Mouse (Mus musculus) lung, adult 2 months (tissue): ENCODE results near the gene Boll. TPM values are rescaled to one million over a fixed set of nuclear protein-coding genes. Genes with fewer than 3 reads are reported as not detected.

Source experiments
- DNase-seq: peaks from one replicate; pipeline ENCODE4 v3.0.0; 2022
- H3K4me1 ChIP-seq: fragments of 200-500 bp; 2 replicates; pipeline ENCODE4 v1.6.1; 2011; ENCODE audit warnings: low read length; ENCODE audit not compliant: control insufficient read depth, insufficient read depth
- H3K4me3 ChIP-seq: fragments of 200-500 bp; replicated peaks from 2 replicates; pipeline ENCODE3; 2011; ENCODE audit warnings: low read depth, mild to moderate bottlenecking, control low read depth, low read length; ENCODE audit errors: extremely low read depth
- CTCF ChIP-seq: fragments of 200-500 bp; IDR thresholded peaks from 2 replicates; pipeline ENCODE4 v1.5.1; 2011; ENCODE audit warnings: mild to moderate bottlenecking, low read length, control low read depth; ENCODE audit not compliant: insufficient read depth
- POLR2A ChIP-seq: fragments of 200-500 bp; IDR thresholded peaks from 2 replicates; pipeline ENCODE4 v1.6.1; 2011; ENCODE audit warnings: low read depth, mild to moderate bottlenecking, control low read depth, low read length, borderline replicate concordance; ENCODE audit errors: extremely low read depth
- WGBS: fragments of 180-500 bp; shearing (Covaris S2); methylation state at CpG from one replicate; pipeline ENCODE4 v1.1.7; 2018; 5-methylcytosine and 5-hydroxymethylcytosine counted together
- polyA plus RNA-seq: library from polyadenylated mRNA; depleted of rRNA; stranded (reverse); fragments of >200 nt; gene quantifications from 2 replicates; pipeline ENCODE4 v1.2.3, GENCODE M21; 2012

Boll gene
- polyA plus RNA-seq, 1 experiment, result 0.27 TPM

DNA sequence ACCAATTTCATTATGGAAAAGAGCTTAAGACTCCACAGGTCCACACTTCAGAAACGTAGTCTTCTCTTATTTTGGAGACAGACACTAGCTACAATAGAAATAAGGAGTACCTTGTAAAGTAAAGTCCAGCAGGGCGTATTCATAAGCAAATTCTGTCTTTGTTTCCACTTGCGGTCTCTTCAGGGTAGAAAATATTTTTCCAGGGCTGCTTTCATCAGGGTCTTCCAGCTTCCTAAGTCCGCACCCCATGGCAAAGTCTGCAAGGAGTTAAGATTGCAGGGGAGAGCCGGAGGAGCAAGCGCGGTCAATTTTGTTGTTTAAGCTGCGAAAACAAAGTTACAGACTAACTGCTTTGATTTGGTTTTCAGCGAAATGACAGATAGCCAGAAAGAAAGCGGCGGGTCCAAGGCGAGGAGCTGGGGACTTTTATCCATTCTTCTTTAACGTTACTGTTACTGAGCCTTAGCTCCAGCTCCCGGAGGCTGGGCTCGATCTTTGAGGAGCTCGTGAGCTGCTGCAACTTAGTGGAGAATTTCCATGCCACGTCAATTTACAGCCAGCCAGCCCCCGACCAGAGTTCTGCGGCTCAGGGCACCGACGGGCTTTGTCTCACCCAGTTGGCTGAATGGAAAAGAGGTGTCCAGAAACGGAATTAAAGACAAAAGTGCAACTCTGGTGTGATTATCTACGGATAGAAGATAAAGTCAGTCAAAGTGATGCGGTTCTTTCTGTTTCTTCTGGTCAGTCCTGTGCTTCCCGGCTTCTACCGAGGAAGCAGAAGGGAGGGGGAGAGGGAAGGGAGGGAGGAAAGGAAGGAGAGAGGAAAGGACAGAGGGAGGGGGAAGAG, 137.0 kb downstream of the Boll start, which contains the start of gene Rftn2:
TSS of gene Rftn2 (minus strand) at position 772 of the 847 bp plus-strand sequence.
- no peak for TF ChIP-seq POLR2A
- Histone ChIP-seq H3K4me3 (peak within 1 kb of the TSS; percentile 44), H3K4me1 (peaks cover 4% of the 10 kb centered on the region)
- 3% methylated on average over 26 of the region's 26 CpGs for WGBS
- DNase-seq, result peak; percentile 32

DNA sequence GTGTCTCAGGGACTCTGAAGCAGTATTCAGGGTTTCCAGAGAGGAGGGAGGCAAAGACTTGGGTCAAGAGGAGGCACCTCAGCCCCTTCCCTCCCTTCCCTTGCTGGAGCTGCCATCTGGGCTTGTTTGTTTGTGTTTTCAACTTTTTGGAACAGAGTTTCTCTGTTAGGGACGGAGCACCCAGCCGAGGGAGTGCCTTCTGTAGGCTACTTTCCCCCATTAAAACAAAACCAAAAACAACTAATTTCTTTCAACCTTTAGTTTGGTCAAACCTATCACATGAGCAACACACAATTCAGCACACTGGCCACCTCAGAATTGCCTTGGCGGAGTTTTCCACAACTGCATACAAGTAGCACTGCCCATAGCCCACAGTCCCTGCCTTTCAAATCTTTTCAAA, 137.9 kb downstream of the Boll start:
- Histone ChIP-seq H3K4me3 (peak overlapping the region; percentile 20), H3K4me1 (peaks cover 8% of the 10 kb centered on the region)
- TF ChIP-seq POLR2A (no peak), CTCF (no peak)
- 47% methylated on average over 3 of the region's 3 CpGs for WGBS
- no peak for DNase-seq

- no peak for DNase-seq
- H3K4me1 ChIP-seq, result peaks cover 8% of the 10 kb centered on the region
- TF ChIP-seq POLR2A (no peak), CTCF (no peak)
- no peak overlapping the region for H3K4me3 ChIP-seq
- 65% methylated on average over 11 of the region's 11 CpGs for WGBS
These were observed 139.2 kb downstream of the Boll start for GRCm38 (mm10) chr1:55224111-55224510.

GRCm38 (mm10) chr1:55223026-55223425, 140.2 kb downstream of the Boll start:
- Histone ChIP-seq H3K4me3 (no peak overlapping the region), H3K4me1 (peaks cover 8% of the 10 kb centered on the region)
- DNase-seq, result no peak
- 87% methylated on average over 7 of the region's 7 CpGs for WGBS
- no peak for TF ChIP-seq POLR2A

DNA sequence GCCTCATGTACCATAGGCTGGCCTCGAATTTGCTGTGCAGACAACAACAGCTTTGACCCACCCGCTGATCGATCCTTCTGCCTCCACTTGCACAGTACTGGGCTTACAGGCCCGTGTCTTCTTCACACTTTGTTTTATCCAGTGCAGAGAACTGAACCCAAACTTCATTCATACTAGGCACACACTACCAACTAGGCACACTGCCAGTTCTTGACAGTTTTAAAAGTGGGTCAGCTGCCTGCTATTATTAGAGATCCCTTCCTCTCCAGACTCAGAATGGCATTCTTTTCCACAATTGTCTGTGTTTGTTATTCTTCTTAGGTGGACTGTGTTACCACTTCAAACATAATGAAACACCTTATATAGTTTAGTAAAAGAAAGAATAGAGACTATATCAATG, 141.9 kb downstream of the Boll start:
- WGBS, result 32% methylated on average over 4 of the region's 4 CpGs
- Histone ChIP-seq H3K4me1 (peaks cover 11% of the 10 kb centered on the region), H3K4me3 (no peak overlapping the region)
- DNase-seq, result no peak
- TF ChIP-seq POLR2A (no peak), CTCF (no peak)

- Histone ChIP-seq H3K4me1 (peaks cover 9% of the 10 kb centered on the region), H3K4me3 (no peak overlapping the region)
- WGBS, result 39% methylated on average over 2 of the region's 2 CpGs
- no peak for DNase-seq
- no peak for TF ChIP-seq POLR2A
- no peak for TF ChIP-seq CTCF
These were observed 146.1 kb downstream of the Boll start for GRCm38 (mm10) chr1:55217191-55217590.

DNA sequence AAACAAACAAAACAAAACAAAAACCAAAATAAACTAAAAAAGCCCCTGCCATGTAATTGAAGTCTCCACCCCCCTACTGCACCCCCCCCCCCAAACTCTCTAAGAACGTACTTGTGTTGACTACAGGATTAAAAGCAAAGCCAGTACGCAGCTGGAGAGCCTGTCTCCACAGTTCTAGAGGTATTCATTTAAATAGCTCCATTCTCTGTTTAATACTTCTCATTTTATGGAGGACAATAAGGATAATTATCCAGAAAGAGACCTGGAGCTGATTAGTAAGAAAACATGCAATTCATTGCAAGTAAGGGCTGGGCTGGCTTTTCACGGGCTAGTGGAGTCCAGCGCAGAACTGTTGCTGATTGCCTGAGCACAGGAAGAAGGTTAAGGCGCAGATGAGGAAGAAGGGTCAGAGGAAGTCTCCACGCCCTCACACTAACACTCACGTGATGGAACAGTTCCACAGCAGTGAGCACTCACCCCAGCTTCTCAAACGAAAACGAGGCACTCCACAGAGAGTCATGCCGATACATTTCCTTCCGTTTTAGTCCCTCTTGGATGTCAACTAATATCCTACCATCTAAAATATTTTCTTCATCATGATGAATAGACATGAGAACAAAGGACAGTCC, 148.0 kb downstream of the Boll start:
- Histone ChIP-seq H3K4me3 (no peak overlapping the region), H3K4me1 (peaks cover 3% of the 10 kb centered on the region; the same call in 1 of the 2 replicates)
- TF ChIP-seq CTCF (no peak), POLR2A (peak; percentile 43; the same call in 1 of the 2 replicates)
- DNase-seq, result no peak
- 29% methylated on average over 11 of the region's 11 CpGs for WGBS

GRCm38 (mm10) chr1:55213936-55214335, 149.3 kb downstream of the Boll start:
- no peak for DNase-seq
- WGBS, result 70% methylated on average over 6 of the region's 6 CpGs
- Histone ChIP-seq H3K4me3 (no peak overlapping the region), H3K4me1 (peaks cover 3% of the 10 kb centered on the region; the same call in 1 of the 2 replicates)
- TF ChIP-seq POLR2A (no peak), CTCF (no peak)

GRCm38 (mm10) chr1:55213475-55213874, 149.8 kb downstream of the Boll start:
- TF ChIP-seq POLR2A (no peak), CTCF (no peak)
- WGBS, result 35% methylated on average over 6 of the region's 6 CpGs
- Histone ChIP-seq H3K4me3 (no peak overlapping the region), H3K4me1 (peaks cover 3% of the 10 kb centered on the region; the same call in 1 of the 2 replicates)
- no peak for DNase-seq
